Mouse (Mus musculus) yolk sac, embryonic 10.5 days (tissue): Measurements from ENCODE around the gene Tsg101.
A peak's percentile ranks its signal among the peaks of the same experiment; 100 is the strongest.

Experiments used
- DNase-seq: peaks from one replicate; pipeline ENCODE4 v3.0.0-alpha.2; 2017; ENCODE audit warnings: low spot score

Gene Tsg101

GRCm38 (mm10) chr7:46876841-46877240 is 42.9 kb downstream of the Tsg101 start:
- DNase-seq, result no peak

DNA sequence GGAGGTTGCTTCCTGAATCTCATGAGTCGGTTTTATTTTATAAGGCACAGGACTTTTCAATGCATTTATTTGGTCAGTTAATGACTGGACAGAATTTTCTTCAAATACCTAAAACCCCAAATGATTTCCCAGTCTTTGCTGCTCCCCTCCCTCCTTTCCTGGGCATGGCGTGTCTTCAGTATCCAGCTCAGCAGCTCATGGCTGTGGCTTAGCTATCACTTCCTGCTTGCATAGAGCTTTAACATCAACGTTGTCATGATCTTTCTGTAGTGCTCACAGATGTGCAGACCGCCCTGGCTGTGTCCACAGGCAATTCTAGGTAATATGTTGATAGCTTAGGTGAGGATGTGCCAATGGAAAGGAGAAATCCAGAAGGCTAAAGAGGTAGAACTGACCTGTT is 47.8 kb downstream of the Tsg101 start:
- no peak for DNase-seq

DNA sequence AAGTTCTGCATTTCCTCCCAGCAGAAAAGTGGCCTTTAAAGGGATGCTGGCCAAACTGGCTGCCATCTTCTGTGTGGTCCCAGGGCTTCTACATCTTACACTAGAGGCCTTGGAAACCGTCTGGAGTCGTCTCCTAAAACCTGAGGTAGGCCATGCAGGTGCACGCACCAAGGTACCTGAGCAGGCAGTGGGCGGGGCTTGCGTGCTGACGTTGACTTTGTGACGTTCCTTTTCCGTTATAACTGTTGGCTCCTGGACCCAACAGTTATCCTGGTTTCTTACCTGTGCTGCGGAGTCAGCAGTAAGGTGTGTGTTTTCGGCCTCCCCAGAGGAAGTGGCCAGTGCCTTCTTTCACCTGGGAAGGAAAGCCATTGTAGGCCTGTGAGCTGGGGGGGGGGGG is 58.8 kb downstream of the Tsg101 start, which contains the start of gene Ldhc:
Gene Ldhc, plus strand, starts transcription at position 208 of the 400 bp plus-strand sequence.
- DNase-seq, result no peak

DNA sequence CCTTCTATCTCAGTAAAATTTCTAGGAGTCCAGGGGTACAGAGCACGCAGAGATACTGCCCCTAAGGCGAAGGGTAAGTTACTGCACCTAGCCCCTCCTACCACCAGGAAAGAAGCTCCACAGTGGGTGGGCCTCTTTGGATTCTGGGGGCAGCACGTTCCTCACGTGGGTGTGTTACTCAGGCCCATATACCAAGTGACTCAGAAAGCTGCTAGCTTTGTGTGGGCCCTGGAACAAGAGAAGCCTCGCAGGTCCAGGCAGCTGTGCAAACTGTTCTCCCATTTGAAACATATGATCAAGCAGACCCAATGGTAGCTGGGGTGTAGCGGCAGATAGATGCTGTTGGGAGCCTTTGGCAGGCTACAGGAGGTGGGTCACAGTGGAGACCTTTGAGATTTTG is 60.7 kb downstream of the Tsg101 start:
- no peak for DNase-seq

- no peak for DNase-seq
Measured at GRCm38 (mm10) chr7:46857436-46857835, 62.3 kb downstream of the Tsg101 start.

GRCm38 (mm10) chr7:46855866-46856560 is 63.8 kb downstream of the Tsg101 start:
- DNase-seq, result no peak

GRCm38 (mm10) chr7:46853365-46853764 is 66.4 kb downstream of the Tsg101 start:
- no peak for DNase-seq

DNA sequence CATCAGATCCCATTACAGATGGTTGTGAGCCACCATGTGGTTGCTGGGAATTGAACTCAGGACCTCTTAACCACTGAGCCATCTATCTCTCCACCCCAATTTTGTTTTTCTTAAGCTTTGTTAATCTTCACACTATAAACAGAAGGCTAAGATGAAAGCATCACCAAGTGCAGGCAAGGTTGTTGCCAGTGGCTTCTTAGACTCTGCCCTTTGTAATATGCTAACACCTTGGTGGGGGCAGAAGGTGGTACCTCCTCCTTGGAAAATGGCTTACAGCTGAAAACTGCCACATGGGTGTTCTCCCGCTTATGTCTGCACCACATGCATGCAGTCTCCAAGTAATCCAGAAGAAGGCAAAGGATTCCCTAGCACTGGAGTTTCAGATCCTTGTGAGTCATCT is 67.1 kb downstream of the Tsg101 start:
- DNase-seq, result no peak

GRCm38 (mm10) chr7:46851026-46851425 is 68.7 kb downstream of the Tsg101 start:
- DNase-seq, result no peak

DNA sequence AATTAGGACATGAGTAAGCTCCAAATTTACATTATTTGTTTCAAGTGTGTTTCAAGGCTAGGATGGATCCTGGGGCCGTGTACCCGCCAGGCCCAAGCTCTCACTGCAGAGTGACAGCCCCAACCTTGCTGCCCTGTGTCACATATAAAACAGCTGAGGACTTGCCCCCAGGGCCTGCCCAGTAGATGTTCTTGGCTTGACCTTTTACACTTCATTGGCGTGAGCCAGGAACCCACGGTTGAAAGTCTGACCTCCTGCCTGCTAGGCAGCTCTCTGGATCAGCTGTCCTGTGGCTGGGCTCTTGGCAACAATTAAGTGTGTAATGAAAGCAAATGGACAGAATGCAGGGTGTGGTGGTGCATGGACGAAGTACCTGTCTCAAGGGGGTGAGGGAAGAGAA is 70.5 kb downstream of the Tsg101 start:
- no peak for DNase-seq

GRCm38 (mm10) chr7:46846486-46847244 is 73.1 kb downstream of the Tsg101 start:
- peak; percentile 82 for DNase-seq

DNA sequence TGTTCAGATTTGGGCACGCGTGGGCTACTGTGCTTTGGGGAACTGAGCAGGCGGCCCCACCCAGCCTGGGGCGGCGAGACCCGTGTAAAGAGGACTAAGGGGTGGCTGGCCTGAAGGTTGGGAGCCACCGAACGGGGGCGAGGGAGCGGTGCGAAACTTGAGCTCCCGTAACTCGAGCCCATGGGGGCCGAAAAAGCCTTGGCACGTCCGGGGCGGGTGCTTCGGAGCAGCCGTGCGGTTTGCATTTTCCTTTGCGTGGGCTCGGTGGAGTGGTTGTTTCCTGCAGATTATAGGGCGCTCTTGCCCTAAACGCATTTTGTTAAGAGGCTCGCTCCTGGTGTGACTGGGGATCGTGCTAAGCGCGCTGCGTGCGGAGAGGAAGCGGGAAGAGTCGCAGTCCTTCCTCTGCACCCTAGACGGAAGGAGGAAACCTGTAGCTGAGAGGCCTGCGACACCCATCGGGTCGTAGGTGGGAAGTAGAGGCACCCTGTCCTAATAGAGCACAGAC is 73.7 kb downstream of the Tsg101 start:
- peak; percentile 43 for DNase-seq

- DNase-seq, result peak; percentile 92
Measured at GRCm38 (mm10) chr7:46845211-46845977, 74.4 kb downstream of the Tsg101 start.

DNA sequence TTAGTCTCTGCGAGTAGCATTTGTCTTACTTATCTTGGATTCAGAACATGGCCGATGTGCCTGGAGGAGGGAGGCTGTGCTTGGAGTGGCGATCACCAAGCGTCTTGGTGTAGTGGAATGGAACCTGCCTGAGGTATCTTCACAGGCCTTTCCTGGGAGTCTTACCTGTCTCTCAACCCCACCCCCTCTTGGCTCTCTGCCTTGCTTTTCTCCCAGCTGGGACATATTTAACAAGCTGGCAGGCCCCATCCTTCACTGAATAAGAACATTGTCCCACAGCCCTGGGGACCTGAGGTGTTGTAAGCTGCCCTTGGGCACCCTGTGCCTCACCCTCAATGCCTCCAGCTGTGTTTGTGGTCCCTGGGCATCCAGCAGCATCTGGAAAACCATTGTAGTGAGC is 76.2 kb downstream of the Tsg101 start:
- no peak for DNase-seq

DNA sequence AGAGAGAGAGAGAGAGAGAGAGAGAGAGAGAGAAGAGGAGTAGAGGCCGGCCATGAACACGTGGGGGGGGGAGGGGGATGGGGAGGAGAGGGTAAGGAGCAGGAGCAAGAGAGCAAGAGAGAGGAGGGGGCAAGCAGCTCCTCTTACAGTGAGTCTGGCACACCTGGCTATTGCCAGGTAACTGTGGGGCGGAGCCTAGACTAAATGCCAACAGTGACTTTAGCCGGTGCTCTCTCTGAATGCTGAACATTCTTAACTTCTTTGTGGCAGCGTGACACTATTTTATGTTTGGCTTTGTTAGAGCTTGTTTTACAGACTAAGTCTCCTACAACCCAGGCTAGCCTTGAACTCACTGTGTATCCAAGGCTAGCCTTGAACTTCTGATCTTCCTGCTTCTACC is 77.5 kb downstream of the Tsg101 start:
- DNase-seq, result no peak

DNA sequence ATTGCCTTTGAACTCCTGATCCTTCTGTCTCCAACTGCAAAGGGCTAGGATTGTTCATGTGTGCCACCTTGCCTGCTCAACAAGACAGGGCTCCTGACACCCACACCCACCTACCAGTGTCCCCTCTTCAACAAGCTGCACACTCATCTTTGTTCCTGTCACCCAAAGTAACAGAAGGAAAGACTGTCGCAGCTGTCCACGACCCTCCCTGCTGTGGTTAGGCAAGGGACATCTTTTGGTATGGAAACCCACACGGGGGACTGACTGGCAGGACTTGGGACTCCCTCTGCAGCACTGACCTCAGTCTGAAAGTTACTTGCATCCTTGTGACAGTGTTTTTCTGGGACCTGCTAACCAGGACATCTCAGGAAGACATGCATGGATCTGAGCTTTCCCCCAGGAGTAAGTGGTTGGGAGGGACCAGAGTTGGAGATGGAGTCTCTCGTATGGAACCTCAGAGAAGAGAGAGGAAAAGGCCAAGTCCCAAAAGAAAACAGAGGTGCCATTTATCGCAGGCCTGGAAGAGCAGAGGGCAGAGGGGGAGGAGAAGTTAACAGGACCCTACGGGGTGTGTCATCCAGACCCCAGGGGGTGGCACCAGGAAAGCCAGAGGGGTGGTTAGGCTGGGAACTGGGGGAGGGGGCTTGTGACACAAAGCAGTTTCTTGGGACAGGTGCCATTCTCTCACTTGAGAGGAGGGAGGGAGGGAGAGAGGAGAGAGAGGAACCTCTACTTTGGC is 78.8 kb downstream of the Tsg101 start, which contains the start of gene Ldha:
Gene Ldha, plus strand, starts transcription at position 689 of the 739 bp plus-strand sequence.
- DNase-seq, result no peak

- DNase-seq, result peak; percentile 62
Measured at GRCm38 (mm10) chr7:46840326-46840725, 79.4 kb downstream of the Tsg101 start.

DNA sequence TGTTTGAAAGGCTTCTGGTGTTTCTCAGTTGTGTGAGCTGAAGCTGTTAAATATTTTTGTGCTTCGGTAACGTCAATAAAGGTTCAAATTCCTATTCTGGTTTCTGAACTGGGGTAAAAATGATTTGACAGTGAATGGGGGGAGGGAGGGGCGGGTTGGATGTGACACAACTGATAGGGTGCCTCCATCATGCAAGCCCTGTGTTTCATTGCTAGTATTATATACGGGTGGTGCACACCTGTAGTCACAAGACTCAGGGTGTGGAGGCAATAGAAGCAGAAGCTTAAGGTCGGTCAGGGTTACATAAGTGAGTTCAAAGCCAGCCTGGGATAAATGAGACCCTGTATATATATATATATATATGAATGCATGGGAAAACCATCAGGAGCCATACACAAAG is 79.9 kb downstream of the Tsg101 start:
- no peak for DNase-seq

DNA sequence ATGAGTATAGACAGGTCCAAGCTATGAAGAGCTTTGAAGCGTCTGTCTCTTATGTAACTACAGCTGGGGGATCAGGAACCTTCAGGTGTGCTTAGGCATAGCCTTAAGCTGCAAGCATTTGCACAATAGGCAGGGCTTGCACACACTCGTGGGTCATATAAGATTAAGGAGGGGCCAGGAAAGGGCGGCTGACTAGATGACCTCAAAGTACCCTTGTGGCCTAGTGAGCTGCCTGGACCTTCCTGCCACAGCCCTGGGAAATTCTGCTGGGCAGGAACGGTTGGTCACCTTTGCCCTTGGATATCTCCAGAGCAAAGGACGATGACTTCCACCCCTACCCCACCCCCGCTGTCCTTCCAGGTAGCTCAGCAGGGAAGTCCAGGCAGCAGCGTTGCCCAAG is 80.3 kb downstream of the Tsg101 start:
- DNase-seq, result peak; percentile 88
